Mouse (Mus musculus) urinary bladder, adult 2 months (tissue): ENCODE measurements around the gene Fat3. TPM values are rescaled to one million over a fixed set of nuclear protein-coding genes. Genes with fewer than 3 reads are reported as not detected.
A peak's percentile ranks its signal among the peaks of the same experiment; 100 is the strongest.

Experiments
- DNase-seq: peaks from one replicate; pipeline ENCODE4 v3.0.0; 2022; ENCODE audit warnings: low spot score
- polyA plus RNA-seq: library from polyadenylated mRNA; depleted of rRNA; stranded (reverse); fragments of >200 nt; gene quantifications from 2 replicates; pipeline ENCODE4 v1.2.3, GENCODE M21; 2012; rRNA removed

The Fat3 gene
- 1.5 and 1.9 TPM in 2 replicates for polyA plus RNA-seq

DNA sequence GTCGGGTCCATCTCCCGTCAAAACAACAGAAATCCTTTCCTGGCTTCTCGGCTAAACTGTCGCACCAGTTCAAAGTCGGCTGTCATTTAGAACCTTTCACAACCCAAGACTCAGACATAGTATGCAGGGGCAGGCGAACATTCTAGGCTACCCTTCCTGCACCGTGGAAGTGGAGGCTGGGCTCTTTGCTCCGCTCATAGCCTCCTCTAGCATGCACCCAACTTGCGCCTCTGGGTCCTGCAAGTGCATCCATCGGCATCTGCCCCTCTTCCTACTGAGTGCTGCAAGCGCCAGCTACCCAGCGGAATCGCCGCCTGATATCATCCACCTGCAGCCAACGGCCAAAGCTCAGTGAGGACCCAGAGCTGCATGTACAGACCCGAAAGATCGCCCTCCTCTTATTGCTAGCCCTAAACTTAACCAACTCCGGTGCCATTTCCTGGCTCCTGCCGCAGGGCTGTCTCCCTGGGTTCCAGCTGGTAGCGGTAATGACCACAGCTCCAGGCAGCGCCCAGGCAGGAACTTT, at the start of gene Fat3:
Fat3 (minus strand) TSS at position 100 of the 526 bp plus-strand sequence.
- no peak for DNase-seq

DNA sequence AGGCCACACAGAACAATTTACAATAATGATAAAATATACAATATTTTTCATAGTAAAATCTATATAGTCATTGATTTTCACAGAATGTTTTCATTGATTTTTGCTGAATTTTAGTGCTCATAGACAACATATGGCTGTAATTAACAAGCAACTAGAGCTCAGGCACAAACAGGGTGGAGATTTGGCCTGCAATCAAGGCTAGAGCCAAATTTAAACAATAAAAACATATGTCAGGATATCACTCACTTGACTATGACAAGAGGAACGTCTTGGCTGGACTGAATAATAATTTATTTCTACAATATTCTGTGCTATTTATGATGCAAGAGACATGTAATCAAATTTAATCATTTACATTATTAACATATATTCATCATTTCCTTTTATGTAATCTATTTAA, 31.8 kb upstream of the Fat3 start:
- no peak for DNase-seq

DNA sequence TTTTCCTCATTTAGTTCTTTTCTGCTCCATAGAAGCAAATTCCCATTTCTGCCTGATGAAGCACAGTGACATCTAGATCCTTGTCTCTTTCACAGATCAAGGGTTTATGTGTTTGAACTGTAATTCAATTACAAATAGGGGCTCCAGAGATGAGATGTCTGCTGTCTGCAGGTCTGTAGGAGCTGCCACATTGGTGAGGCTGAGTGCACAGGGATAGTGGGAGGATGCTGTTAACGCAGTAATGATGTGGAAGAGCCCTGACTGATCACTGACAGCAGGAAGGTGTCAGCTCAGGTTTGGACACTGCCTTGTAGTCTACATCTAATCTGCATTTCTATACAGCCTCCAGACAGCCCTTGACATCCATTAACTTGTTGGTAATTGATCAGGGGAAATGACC, 16.5 kb upstream of the Fat3 start:
- DNase-seq: no peak

GRCm38 (mm10) chr9:16512005-16512404, 10.9 kb upstream of the Fat3 start:
- DNase-seq: no peak

GRCm38 (mm10) chr9:16503776-16504175, 2.7 kb upstream of the Fat3 start:
- no peak for DNase-seq

GRCm38 (mm10) chr9:16502673-16503343, 1.7 kb upstream of the Fat3 start:
- DNase-seq: no peak

- DNase-seq: peak; percentile 30
Observed at GRCm38 (mm10) chr9:16501990-16502672, 1.0 kb upstream of the Fat3 start.

GRCm38 (mm10) chr9:16500382-16501185, 501 bp downstream of the Fat3 start:
- DNase-seq: peak; percentile 23

DNA sequence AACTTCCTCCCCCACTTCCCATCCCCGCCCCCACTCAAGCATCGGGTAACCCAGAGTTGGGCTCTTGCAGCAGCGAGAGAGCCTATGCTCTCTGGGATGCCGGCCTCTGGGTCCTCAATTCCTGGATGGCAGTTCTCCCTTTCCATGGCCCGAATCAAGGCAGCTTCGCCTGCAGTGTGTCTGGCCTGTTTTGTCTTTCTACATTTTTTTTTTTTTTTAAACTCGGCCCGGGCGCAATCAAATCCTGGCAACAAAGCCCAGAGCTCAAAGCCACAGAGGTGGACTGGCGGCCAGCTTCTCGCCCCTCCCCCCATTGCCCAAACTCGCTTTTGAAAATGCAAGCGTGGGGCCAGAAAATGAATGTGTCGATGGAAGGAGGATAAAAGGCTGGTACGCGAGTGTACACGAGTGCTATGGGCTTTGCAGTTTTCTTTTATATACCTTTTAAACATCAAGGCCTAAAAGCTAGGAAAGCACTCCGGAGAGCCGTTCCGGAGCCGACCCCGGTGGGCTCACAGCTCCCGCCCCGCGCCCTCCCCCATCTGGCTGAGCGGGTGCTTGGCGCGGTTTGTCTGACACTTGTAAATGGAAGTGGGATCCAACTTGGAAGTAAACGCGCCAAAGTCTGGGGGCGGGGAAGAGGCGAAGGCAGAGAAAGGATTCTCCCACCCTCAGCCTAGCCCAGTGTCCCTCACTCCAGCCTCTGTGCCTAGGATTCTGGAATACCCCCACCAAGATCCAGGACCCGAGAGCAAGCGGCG, 1.3 kb downstream of the Fat3 start:
- no peak for DNase-seq

GRCm38 (mm10) chr9:16498876-16499275, 2.2 kb downstream of the Fat3 start:
- DNase-seq: no peak

DNA sequence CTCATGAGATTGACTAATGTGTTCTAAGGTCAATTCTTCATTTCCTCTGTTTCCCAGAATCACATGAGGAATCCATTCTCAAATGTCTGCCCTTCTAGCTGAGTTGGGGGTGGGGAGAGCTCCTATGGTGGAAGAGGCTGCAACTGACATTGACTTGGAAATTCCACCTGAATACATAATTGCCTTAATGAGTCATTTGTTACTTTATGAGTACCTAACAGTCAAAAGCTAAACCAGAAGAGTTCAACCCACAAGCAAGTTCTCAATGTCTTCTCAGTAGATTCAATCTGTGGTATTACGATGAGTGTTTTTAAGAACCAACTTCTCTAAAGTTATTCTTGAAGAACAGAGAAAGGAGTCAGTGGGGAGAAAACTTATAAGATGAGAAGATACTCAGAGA, 3.7 kb downstream of the Fat3 start:
- no peak for DNase-seq

DNA sequence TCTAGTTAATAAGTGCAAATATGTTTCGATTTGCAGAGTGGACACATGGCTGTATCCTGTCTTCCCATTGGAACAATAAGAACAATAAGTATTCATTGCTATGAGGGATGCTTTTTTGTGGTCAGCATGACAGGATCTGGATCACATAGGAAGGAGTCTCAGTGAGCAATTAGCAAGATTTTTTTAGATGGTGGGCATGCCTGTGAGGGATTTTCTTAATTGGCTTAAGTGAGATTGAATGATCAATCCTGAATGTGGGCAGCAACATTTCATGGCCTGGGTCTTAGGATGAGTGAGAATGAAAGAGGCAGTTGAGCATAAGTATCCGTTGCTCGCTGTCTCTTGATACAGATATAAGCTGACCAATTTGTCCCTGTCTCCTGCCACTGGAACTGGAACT, 4.8 kb downstream of the Fat3 start:
- no peak for DNase-seq

DNA sequence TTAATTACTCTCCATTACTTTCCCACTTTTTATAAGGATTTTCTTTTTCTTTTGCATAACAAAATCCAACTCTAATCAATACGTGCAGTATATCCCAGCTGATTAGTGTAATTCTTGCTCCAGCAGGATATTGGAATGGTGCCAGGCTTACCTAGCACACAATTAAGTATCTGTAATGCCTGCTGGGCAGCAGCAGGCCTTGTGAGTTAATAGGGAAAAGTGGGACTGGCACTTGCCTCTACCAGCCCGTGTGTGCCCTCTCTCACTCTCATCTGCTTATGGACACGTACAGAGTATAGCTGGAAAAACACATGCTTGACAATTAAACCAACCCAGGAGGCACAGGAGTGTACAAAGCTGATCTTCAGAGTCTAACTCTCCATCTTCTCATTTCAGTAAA, 11.4 kb downstream of the Fat3 start:
- DNase-seq: no peak

DNA sequence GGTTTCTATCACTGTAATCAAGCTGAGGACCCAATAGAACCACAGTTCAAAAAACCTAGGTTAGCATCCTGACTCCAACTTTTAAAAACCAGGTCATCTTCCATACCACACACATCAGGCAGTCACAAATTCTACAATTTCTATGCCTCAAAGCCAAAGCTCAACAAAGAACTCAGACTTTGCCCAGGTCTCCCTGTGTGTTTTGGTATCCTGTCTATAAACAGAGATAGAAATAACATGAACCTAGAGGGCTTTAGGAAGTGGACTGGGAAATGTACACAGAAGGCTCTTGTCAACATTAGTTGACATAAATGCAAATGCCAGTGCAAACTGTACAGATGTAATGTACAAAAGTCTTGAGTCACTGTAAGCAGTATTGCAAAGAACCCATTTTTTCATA, 13.5 kb downstream of the Fat3 start:
- no peak for DNase-seq

- DNase-seq: no peak
Observed at GRCm38 (mm10) chr9:16486229-16486628, 14.9 kb downstream of the Fat3 start.

- DNase-seq: no peak
Observed at GRCm38 (mm10) chr9:16485173-16485572, 15.9 kb downstream of the Fat3 start.

- no peak for DNase-seq
Observed at GRCm38 (mm10) chr9:16484765-16485164, 16.3 kb downstream of the Fat3 start.

DNA sequence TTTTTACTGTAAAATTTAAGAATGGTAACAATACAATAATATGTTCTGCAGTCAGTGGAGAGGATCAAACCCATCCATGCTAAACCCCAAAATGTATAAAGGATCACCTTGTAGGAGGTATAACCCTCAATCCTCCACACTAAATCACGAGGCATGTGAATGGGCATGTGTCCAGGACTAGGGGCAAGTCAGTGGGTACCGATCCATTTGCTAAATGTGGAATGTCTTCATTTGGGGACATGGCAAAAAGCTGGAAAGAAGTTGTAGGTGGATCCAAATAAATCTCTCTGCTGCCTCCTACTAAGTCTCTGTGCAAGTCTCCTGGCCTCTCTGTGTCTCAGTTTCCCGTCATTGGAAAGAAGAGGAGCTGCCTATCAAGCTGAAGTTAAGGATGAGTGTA, 39.6 kb downstream of the Fat3 start:
- no peak for DNase-seq

- no peak for DNase-seq
Observed at GRCm38 (mm10) chr9:16460591-16460990, 40.5 kb downstream of the Fat3 start.

GRCm38 (mm10) chr9:16441930-16442329, 59.2 kb downstream of the Fat3 start:
- no peak for DNase-seq

DNA sequence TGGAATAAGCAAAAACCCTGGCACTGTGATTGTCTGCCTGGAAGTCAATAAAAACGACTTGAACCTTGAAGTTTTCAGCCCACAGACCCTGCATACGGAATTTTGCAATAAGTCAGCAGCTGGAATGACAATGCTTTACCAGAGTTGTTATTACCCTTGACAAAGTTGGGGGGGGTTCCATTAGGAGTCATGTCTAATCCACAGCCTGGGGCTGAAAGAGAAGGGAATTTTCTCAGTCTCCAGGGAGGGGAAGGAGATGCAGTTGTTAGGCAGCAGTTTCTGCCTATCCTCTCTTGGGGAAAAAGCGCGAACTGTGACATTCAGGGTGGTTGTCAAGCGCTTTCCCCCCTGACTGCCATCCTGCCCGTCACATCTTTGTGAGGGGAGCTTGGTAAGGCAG, 60.4 kb downstream of the Fat3 start:
- DNase-seq: no peak

DNA sequence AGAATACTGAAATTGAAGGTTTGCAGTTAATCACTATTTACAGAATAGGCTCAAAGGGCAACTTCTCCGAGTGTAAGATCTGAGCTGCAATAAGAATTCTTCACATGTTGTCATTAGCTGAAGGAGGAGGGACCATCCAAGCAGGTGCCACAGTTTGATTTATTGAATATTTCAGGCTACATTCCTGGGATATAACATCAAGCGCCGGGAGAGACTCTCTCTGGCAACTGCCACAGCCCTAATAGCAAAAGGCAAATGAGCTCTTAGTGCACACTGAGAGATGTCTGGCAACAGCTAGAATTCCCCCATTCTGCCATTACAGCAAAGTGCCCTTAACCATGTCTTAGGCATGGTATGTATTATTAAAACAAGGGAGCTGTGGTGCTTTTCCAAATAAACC, 61.1 kb downstream of the Fat3 start:
- DNase-seq: no peak
